Mouse (Mus musculus): ENCODE results near the gene Ccdc162. TPM values are rescaled to one million over a fixed set of nuclear protein-coding genes. Genes with fewer than 3 reads are reported as not detected.
A peak's percentile ranks its signal among the peaks of the same experiment; 100 is the strongest.

The Ccdc162 gene
- polyA plus RNA-seq, 1 experiment: 5.0 TPM

DNA sequence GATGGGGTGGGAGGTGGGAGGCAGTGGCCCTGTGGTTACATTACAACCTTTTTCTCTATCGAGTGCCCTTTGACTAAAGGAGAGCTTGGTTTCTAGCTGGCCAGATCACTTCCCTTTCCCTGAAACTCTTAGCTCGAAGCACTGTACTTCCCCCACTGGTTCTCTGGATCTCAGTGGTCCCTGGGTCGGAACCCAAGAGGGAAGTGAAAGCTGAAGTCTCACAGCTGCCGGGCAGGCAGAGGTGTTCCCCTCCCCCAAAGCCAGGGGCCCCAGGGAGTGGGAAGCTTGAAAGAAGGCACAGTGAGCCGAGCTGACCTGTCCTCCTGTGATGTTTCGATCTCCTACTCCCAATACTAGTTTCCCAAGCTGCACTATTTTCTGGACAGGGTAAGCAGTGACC, 143.2 kb downstream of the Ccdc162 start:
- no peak overlapping the region for H3ac ChIP-seq (ENCODE audit: control insufficient read depth, insufficient read length)
- H3K27me3 ChIP-seq (ENCODE audit: control insufficient read depth, insufficient read depth, insufficient read length): no peaks in the 10 kb centered on the region
- no peak overlapping the region for H3K4me3 ChIP-seq
- no peaks in the 10 kb centered on the region for H3K36me3 ChIP-seq (ENCODE audit: control insufficient read depth, insufficient read depth)
- H3K4me2 ChIP-seq (ENCODE audit: low read depth): no peak overlapping the region
- H3K79me2 ChIP-seq (ENCODE audit: control insufficient read depth, insufficient read depth): no peaks in the 10 kb centered on the region
- TF ChIP-seq E2F4 (IDR thresholded peaks at IDR 0.05; ENCODE audit: insufficient read depth) (no peak), POLR2AphosphoS2 (IDR thresholded peaks at IDR 0.05; ENCODE audit: insufficient read length, low read depth) (no peak), MAX (IDR thresholded peaks at IDR 0.05; ENCODE audit: low read depth) (no peak), USF1 (IDR thresholded peaks at IDR 0.05; ENCODE audit: low read depth) (no peak), TCF3 (IDR thresholded peaks at IDR 0.05; ENCODE audit: insufficient read length, low read depth) (no peak), POLR2A (IDR thresholded peaks at IDR 0.05; ENCODE audit: insufficient read length, low read depth) (no peak), SRF (IDR thresholded peaks at IDR 0.05; ENCODE audit: control insufficient read depth, insufficient read length, low read depth) (no peak)

DNA sequence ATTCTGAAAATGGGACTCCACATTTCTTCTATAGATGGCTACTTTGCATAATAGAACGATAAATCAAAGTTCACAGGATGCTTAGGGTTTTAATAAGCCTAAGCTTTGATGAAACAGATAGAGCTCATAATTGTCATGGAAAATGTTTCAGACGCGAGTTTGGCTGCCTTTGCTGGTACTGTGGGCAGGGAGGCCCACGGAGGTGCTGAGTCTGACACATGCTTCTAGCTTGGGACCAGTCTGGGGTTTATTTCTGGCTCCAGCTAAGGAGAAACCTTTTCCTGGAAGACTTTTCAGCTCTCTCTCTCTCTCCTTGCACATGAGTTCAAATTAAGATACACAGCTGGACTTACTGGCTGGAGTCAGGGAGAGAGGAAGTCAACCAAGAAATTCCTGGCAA, 144.2 kb downstream of the Ccdc162 start:
- no peaks in the 10 kb centered on the region for H3K79me2 ChIP-seq (ENCODE audit: control insufficient read depth, insufficient read depth)
- no peaks in the 10 kb centered on the region for H3K36me3 ChIP-seq (ENCODE audit: control insufficient read depth, insufficient read depth)
- TF ChIP-seq MYOD1 (IDR thresholded peaks at IDR 0.05; ENCODE audit: control insufficient read depth in 1 of 3, insufficient read length in 2 of 3, low read depth in 2 of 3) (peak in 1 of 3 experiments; percentile 21), SRF (IDR thresholded peaks at IDR 0.05; ENCODE audit: control insufficient read depth, insufficient read length, low read depth) (no peak), USF1 (IDR thresholded peaks at IDR 0.05; ENCODE audit: low read depth) (no peak), MAX (IDR thresholded peaks at IDR 0.05; ENCODE audit: low read depth) (no peak), MYOG (IDR thresholded peaks at IDR 0.05; ENCODE audit: control insufficient read depth in 1 of 3, insufficient read depth in 1 of 3, insufficient read length in 2 of 3, low read depth in 2 of 3) (peak in 1 of 3 experiments; percentile 41)
- no peak overlapping the region for H3K4me2 ChIP-seq (ENCODE audit: low read depth)
- no peak overlapping the region for H3ac ChIP-seq (ENCODE audit: control insufficient read depth, insufficient read length)
- H3K4me3 ChIP-seq: no peak overlapping the region
- no peaks in the 10 kb centered on the region for H3K27me3 ChIP-seq (ENCODE audit: control insufficient read depth, insufficient read depth, insufficient read length)

DNA sequence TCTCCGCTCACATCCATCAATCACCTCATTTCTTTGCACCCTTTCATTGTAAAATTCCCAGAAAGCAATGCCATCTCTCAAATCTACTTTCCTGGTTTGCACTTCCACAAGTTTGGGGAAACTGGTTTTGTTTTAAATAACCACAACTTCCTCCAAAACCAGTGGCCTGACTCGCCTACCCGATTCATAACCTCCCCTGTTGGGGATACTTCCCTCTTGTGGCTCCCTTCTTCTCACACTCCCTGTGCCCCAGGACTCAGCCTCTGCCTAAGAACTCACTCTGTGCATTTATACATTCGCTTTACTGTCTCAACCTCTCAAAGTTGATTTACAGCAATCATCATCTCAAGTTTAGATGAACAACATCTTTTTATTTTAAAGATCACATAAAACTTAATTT, 145.4 kb downstream of the Ccdc162 start:
- H3K36me3 ChIP-seq (ENCODE audit: control insufficient read depth, insufficient read depth): no peaks in the 10 kb centered on the region
- no peak overlapping the region for H3K4me2 ChIP-seq (ENCODE audit: low read depth)
- no peaks in the 10 kb centered on the region for H3K79me2 ChIP-seq (ENCODE audit: control insufficient read depth, insufficient read depth)
- TF ChIP-seq USF1 (IDR thresholded peaks at IDR 0.05; ENCODE audit: low read depth): no peak
- no peak for TF ChIP-seq REST (IDR thresholded peaks at IDR 0.05; ENCODE audit: insufficient read depth, insufficient read length)
- TF ChIP-seq E2F4 (IDR thresholded peaks at IDR 0.05; ENCODE audit: insufficient read depth): no peak
- no peaks in the 10 kb centered on the region for H3K27me3 ChIP-seq (ENCODE audit: control insufficient read depth, insufficient read depth, insufficient read length)
- no peak overlapping the region for H3K4me3 ChIP-seq
- H3ac ChIP-seq (ENCODE audit: control insufficient read depth, insufficient read length): no peak overlapping the region

DNA sequence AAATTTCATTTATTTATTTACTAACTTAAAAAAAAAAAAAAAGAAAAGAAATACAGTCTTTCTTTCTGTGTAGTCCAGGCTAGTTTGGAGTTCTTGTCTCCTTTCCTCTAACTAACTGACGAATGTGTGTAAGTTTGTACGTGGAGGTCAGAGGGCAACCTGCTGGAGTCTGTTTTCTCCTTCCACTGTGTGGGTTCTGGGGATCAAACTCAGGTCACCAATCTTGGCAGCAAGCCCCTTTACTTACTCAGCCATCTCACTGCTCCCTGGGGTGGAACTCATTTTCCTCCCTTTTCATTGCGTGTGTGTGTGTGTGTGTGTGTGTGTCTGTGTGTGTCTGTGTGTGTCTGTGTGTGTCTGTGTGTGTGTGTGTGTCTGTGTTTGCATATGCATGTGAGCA, 148.1 kb downstream of the Ccdc162 start:
- no peak overlapping the region for H3K4me3 ChIP-seq
- H3K36me3 ChIP-seq (ENCODE audit: control insufficient read depth, insufficient read depth): no peaks in the 10 kb centered on the region
- H3ac ChIP-seq (ENCODE audit: control insufficient read depth, insufficient read length): no peak overlapping the region
- no peak overlapping the region for H3K4me2 ChIP-seq (ENCODE audit: low read depth)
- no peak for TF ChIP-seq REST (IDR thresholded peaks at IDR 0.05; ENCODE audit: insufficient read depth, insufficient read length)
- no peak for TF ChIP-seq MYOG (IDR thresholded peaks at IDR 0.05; ENCODE audit: control insufficient read depth in 1 of 3, insufficient read depth in 1 of 3, insufficient read length in 2 of 3, low read depth in 2 of 3)
- TF ChIP-seq TCF12 (IDR thresholded peaks at IDR 0.05; ENCODE audit: insufficient read depth, poor library complexity, severe bottlenecking): no peak
- no peak for TF ChIP-seq USF1 (IDR thresholded peaks at IDR 0.05; ENCODE audit: low read depth)
- TF ChIP-seq POLR2AphosphoS2 (IDR thresholded peaks at IDR 0.05; ENCODE audit: insufficient read length, low read depth): no peak
- no peak for TF ChIP-seq E2F4 (IDR thresholded peaks at IDR 0.05; ENCODE audit: insufficient read depth)
- TF ChIP-seq CEBPB (IDR thresholded peaks at IDR 0.05; ENCODE audit: insufficient read depth, poor library complexity, severe bottlenecking): no peak
- TF ChIP-seq TCF3 (IDR thresholded peaks at IDR 0.05; ENCODE audit: insufficient read length, low read depth): no peak
- TF ChIP-seq MAX (IDR thresholded peaks at IDR 0.05; ENCODE audit: low read depth): no peak
- no peak for TF ChIP-seq MYOD1 (IDR thresholded peaks at IDR 0.05; ENCODE audit: control insufficient read depth in 1 of 3, insufficient read length in 2 of 3, low read depth in 2 of 3)
- no peak for TF ChIP-seq POLR2A (IDR thresholded peaks at IDR 0.05; ENCODE audit: insufficient read length, low read depth)
- TF ChIP-seq SRF (IDR thresholded peaks at IDR 0.05; ENCODE audit: control insufficient read depth, insufficient read length, low read depth): no peak
- H3K79me2 ChIP-seq (ENCODE audit: control insufficient read depth, insufficient read depth): no peaks in the 10 kb centered on the region
- H3K27me3 ChIP-seq (ENCODE audit: control insufficient read depth, insufficient read depth, insufficient read length): no peaks in the 10 kb centered on the region

DNA sequence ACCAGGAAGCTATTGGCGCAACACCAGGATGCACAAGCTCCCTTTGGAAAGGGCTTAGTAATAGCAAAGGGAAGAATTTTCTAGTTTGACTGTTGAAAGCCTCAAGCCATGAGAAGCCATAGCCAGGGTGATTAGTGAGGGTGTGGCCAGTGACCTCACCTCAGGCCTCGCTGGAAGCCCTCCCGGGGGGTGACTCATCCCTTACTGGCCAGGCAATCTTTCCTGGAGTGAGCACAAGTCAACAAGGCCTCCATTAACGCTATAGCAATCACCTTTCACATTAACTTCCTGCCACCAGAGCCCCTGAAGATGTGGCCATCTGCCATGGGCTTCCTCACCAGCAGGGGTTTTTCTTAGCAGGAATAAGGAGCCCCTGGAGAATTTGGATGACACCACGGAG, 151.3 kb downstream of the Ccdc162 start:
- Histone ChIP-seq H3K4me2 (ENCODE audit: low read depth) (peak overlapping the region; percentile 68), H3K4me3 (no peak overlapping the region), H3K79me2 (ENCODE audit: control insufficient read depth, insufficient read depth) (no peaks in the 10 kb centered on the region), H3K27me3 (ENCODE audit: control insufficient read depth, insufficient read depth, insufficient read length) (no peaks in the 10 kb centered on the region), H3K36me3 (ENCODE audit: control insufficient read depth, insufficient read depth) (no peaks in the 10 kb centered on the region), H3ac (ENCODE audit: control insufficient read depth, insufficient read length) (no peak overlapping the region)
- no peak for TF ChIP-seq USF1 (IDR thresholded peaks at IDR 0.05; ENCODE audit: low read depth)
- TF ChIP-seq MYOD1 (IDR thresholded peaks at IDR 0.05; ENCODE audit: control insufficient read depth in 1 of 3, insufficient read length in 2 of 3, low read depth in 2 of 3): peak in 1 of 3 experiments; percentile 20
